Mouse (Mus musculus) heart, postnatal 0 days (tissue): ENCODE measurements around the gene Tubb2a. TPM values are rescaled to one million over a fixed set of nuclear protein-coding genes. Genes with fewer than 3 reads are reported as not detected.

ENCODE experiments used
- ATAC-seq: fragments of 200-750 bp; cut with Nextera tagmentation; 2 replicates; pipeline ENCODE4 v1.8.0; 2017; ENCODE audit warnings: low read depth, moderate number of reproducible peaks, moderate library complexity; ENCODE audit not compliant: insufficient read depth
- DNase-seq: peaks from one replicate; pipeline ENCODE4 v3.0.0-alpha.2; 2016; ENCODE audit warnings: low spot score
- H3K27ac ChIP-seq: fragments of 300-500 bp; sonication (generic); 2 replicates; pipeline ENCODE4 v1.5.1; 2014; ENCODE audit warnings: low read depth, mild to moderate bottlenecking
- H3K27me3 ChIP-seq: fragments of 300-500 bp; sonication (generic); 2 replicates; pipeline ENCODE4 v1.6.1; 2014; ENCODE audit warnings: low read length, mixed read lengths; ENCODE audit not compliant: control insufficient read depth, insufficient read depth
- H3K36me3 ChIP-seq: fragments of 300-500 bp; sonication (generic); replicated peaks from 2 replicates; pipeline ENCODE4 v1.6.1; 2014; ENCODE audit warnings: low read length, mixed read lengths; ENCODE audit not compliant: control insufficient read depth, insufficient read depth
- H3K4me1 ChIP-seq: fragments of 300-500 bp; sonication (generic); 2 replicates; pipeline ENCODE4 v1.6.1; 2014; ENCODE audit warnings: antibody characterized with exemption; ENCODE audit not compliant: control insufficient read depth, insufficient read depth
- H3K4me2 ChIP-seq: fragments of 300-500 bp; sonication (generic); 2 replicates; pipeline ENCODE4 v1.6.1; 2014; ENCODE audit warnings: low read depth, mild to moderate bottlenecking, low read length, moderate library complexity
- H3K4me3 ChIP-seq: fragments of 300-500 bp; sonication (generic); 2 replicates; pipeline ENCODE4 v1.5.1; 2014; ENCODE audit warnings: low read depth, low read length
- H3K9ac ChIP-seq: fragments of 300-500 bp; sonication (generic); replicated peaks from 2 replicates; pipeline ENCODE4 v1.6.1; 2014; ENCODE audit warnings: low read depth, low read length, mixed read lengths
- H3K9me3 ChIP-seq: fragments of 300-500 bp; sonication (generic); replicated peaks from 2 replicates; pipeline ENCODE4 v1.6.1; 2016; ENCODE audit warnings: low read length; ENCODE audit not compliant: control insufficient read depth
- CTCF ChIP-seq: IDR thresholded peaks from 2 replicates; pipeline ENCODE4 v1.5.1; 2016; ENCODE audit warnings: antibody characterized with exemption, control low read depth, low read depth
- EP300 ChIP-seq: IDR thresholded peaks from 2 replicates; pipeline ENCODE4 v1.6.1; 2016; ENCODE audit warnings: antibody characterized with exemption, low read depth
- WGBS: fragments of 180-500 bp; shearing (Covaris S2); extraction: QIAGEN DNeasy Blood & Tissue Kit; methylation state at CpG from one replicate; pipeline ENCODE4 v1.1.7; 2014; 5-methylcytosine and 5-hydroxymethylcytosine counted together
- polyA plus RNA-seq: library from polyadenylated mRNA; unstranded; fragments of >200 nt; fragmentation: Nextera tagmentation; extraction: Ambion mirVana; gene quantifications from 2 replicates; pipeline ENCODE4 v1.2.1, GENCODE M21; 2015
- total RNA-seq: library from RNA; depleted of rRNA; stranded (reverse); fragments of >200 nt; gene quantifications from 2 replicates; pipeline ENCODE4 v1.2.3, GENCODE M21; 2014; ENCODE audit warnings: low replicate concordance

Tubb2a gene
- total and polyA plus RNA-seq, 2 experiments from 2014 or later, result 105 to 291 TPM

GRCm38 (mm10) chr13:34057252-34057651 is 20.6 kb downstream of the Tubb2a start:
- WGBS, result 83% methylated on average over 1 of the region's 1 CpGs
- ATAC-seq, result no peak
- peaks cover 31% of the 10 kb centered on the region; the same call in 1 of the 2 replicates for H3K36me3 ChIP-seq

GRCm38 (mm10) chr13:34054983-34055382 is 22.8 kb downstream of the Tubb2a start:
- Histone ChIP-seq H3K36me3 (peaks cover 50% of the 10 kb centered on the region), H3K4me2 (no peak overlapping the region), H3K27ac (no peak overlapping the region), H3K9ac (no peak overlapping the region), H3K4me1 (no peaks in the 10 kb centered on the region), H3K27me3 (no peaks in the 10 kb centered on the region), H3K9me3 (no peaks in the 10 kb centered on the region), H3K4me3 (no peak overlapping the region)
- ATAC-seq, result no peak
- TF ChIP-seq CTCF, result no peak
- no peak for TF ChIP-seq EP300
- no peak for DNase-seq
- WGBS, result 84% methylated on average over 3 of the region's 3 CpGs

More at GRCm38 (mm10) chr13:34057252-34057651, 20.6 kb downstream of the Tubb2a start:
- Histone ChIP-seq H3K9ac (no peak overlapping the region), H3K4me2 (no peak overlapping the region), H3K9me3 (no peaks in the 10 kb centered on the region), H3K27ac (no peak overlapping the region), H3K4me3 (no peak overlapping the region), H3K27me3 (no peaks in the 10 kb centered on the region), H3K4me1 (no peaks in the 10 kb centered on the region)
- DNase-seq, result no peak
- TF ChIP-seq CTCF (no peak), EP300 (no peak)

- no peak for TF ChIP-seq CTCF
- Histone ChIP-seq H3K9me3 (no peaks in the 10 kb centered on the region), H3K4me2 (no peak overlapping the region), H3K4me3 (no peak overlapping the region), H3K36me3 (peaks cover 54% of the 10 kb centered on the region), H3K27me3 (no peaks in the 10 kb centered on the region), H3K27ac (no peak overlapping the region), H3K9ac (no peak overlapping the region), H3K4me1 (no peaks in the 10 kb centered on the region)
- DNase-seq, result no peak
- WGBS, result 73% methylated on average over 4 of the region's 4 CpGs
- ATAC-seq, result no peak
These were observed 23.4 kb downstream of the Tubb2a start for GRCm38 (mm10) chr13:34054391-34054790.

GRCm38 (mm10) chr13:34053673-34054282 is 24.0 kb downstream of the Tubb2a start:
- DNase-seq, result no peak
- H3K4me2 ChIP-seq, result no peak overlapping the region
- H3K36me3 ChIP-seq, result peaks cover 54% of the 10 kb centered on the region
- no peak overlapping the region for H3K4me3 ChIP-seq
- H3K9ac ChIP-seq, result no peak overlapping the region
- no peaks in the 10 kb centered on the region for H3K27me3 ChIP-seq
- 76% methylated on average over 13 of the region's 13 CpGs for WGBS
- H3K9me3 ChIP-seq, result no peaks in the 10 kb centered on the region
- no peaks in the 10 kb centered on the region for H3K4me1 ChIP-seq
- no peak for ATAC-seq
- no peak overlapping the region for H3K27ac ChIP-seq
- TF ChIP-seq EP300 (no peak), CTCF (no peak)

- Histone ChIP-seq H3K9ac (no peak overlapping the region), H3K27me3 (no peaks in the 10 kb centered on the region), H3K27ac (no peak overlapping the region), H3K4me2 (no peak overlapping the region), H3K36me3 (peaks cover 58% of the 10 kb centered on the region), H3K4me1 (no peaks in the 10 kb centered on the region), H3K9me3 (no peaks in the 10 kb centered on the region), H3K4me3 (no peak overlapping the region)
- WGBS, result 91% methylated on average over 3 of the region's 3 CpGs
- ATAC-seq (no peak), DNase-seq (no peak)
- no peak for TF ChIP-seq EP300
- TF ChIP-seq CTCF, result no peak
These were observed 26.1 kb downstream of the Tubb2a start for GRCm38 (mm10) chr13:34051692-34052091.

GRCm38 (mm10) chr13:34050479-34050878 is 27.3 kb downstream of the Tubb2a start:
- TF ChIP-seq EP300 (no peak), CTCF (no peak)
- WGBS, result 90% methylated on average over 8 of the region's 8 CpGs
- no peaks in the 10 kb centered on the region for H3K4me1 ChIP-seq
- DNase-seq (no peak), ATAC-seq (no peak)
- H3K27ac ChIP-seq, result no peak overlapping the region
- H3K27me3 ChIP-seq, result no peaks in the 10 kb centered on the region
- no peak overlapping the region for H3K4me2 ChIP-seq
- no peaks in the 10 kb centered on the region for H3K9me3 ChIP-seq
- no peak overlapping the region for H3K4me3 ChIP-seq
- peaks cover 50% of the 10 kb centered on the region for H3K36me3 ChIP-seq
- H3K9ac ChIP-seq, result no peak overlapping the region
